ENCODE assay signal across 18 mouse cellular contexts in genomic region chr11:42941561-42941960, GRCm38 (mm10).
"Had no signal": no experiment of that assay in that cellular context is flagged by ENCODE, and none has a peak within 500 bp of the region (broad histone marks: within the 10 kb centered on the region; RNA-seq: fewer than 3 reads in every experiment).

No protein-coding gene starts in this region.

- H3K9me3 ChIP-seq: limb, embryonic 10.5 days; limb, embryonic 13.5 days; liver, embryonic 12.5 days; liver, embryonic 15.5 days; lung, embryonic 15.5 days; neural tube, embryonic 12.5 days had no signal

- H3K4me1 ChIP-seq: limb, embryonic 10.5 days; limb, embryonic 13.5 days; liver, embryonic 12.5 days; liver, embryonic 15.5 days; lung, embryonic 15.5 days; neural tube, embryonic 12.5 days had no signal

- H3K4me3 ChIP-seq: limb, embryonic 10.5 days; limb, embryonic 13.5 days; liver, embryonic 12.5 days; liver, embryonic 15.5 days; lung, embryonic 15.5 days; neural tube, embryonic 12.5 days had no signal

- H3K27ac ChIP-seq: limb, embryonic 10.5 days; limb, embryonic 13.5 days; liver, embryonic 12.5 days; liver, embryonic 15.5 days; lung, embryonic 15.5 days; neural tube, embryonic 12.5 days had no signal

- H3K4me2 ChIP-seq: limb, embryonic 13.5 days; liver, embryonic 12.5 days; liver, embryonic 15.5 days; lung, embryonic 15.5 days; midbrain, embryonic 11.5 days; neural tube, embryonic 12.5 days had no signal

- H3K36me3 ChIP-seq: limb, embryonic 10.5 days; limb, embryonic 13.5 days; liver, embryonic 12.5 days; liver, embryonic 15.5 days; lung, embryonic 15.5 days; neural tube, embryonic 12.5 days had no signal

- H3K27me3 ChIP-seq: limb, embryonic 13.5 days; liver, embryonic 12.5 days; liver, embryonic 15.5 days; lung, embryonic 15.5 days; neural tube, embryonic 12.5 days had no signal

- H3K9ac ChIP-seq: limb, embryonic 13.5 days; liver, embryonic 12.5 days; liver, embryonic 15.5 days; lung, embryonic 15.5 days; neural tube, embryonic 12.5 days had no signal

- DNase-seq: kidney, adult 18-20 months; liver; lung, adult 18-20 months; lung, postnatal 14 days; lung, postnatal 4 days; midbrain, embryonic 14.5 days; right cerebral cortex, adult 18-20 months; right cerebral cortex, postnatal 14 days; spleen, adult 18-20 months; thymus, postnatal 25 days had no signal

- ATAC-seq: inflammation-experienced regulatory T-cells, adult 6 months; liver, embryonic 12.5 days had no signal
